Mouse (Mus musculus) v-Abl transformed pro-B cells (cell line): ENCODE data around the gene Exoc2.

Experiments
- in situ Hi-C, 2 experiments: fragments of 400-800 bp; cut with MboI; formaldehyde crosslinking; loops; one replicate each; pipeline ENCODE4 v1.15.1; 2025; ENCODE audit not compliant: unreplicated experiment in 2 of 2

Exoc2 gene

DNA sequence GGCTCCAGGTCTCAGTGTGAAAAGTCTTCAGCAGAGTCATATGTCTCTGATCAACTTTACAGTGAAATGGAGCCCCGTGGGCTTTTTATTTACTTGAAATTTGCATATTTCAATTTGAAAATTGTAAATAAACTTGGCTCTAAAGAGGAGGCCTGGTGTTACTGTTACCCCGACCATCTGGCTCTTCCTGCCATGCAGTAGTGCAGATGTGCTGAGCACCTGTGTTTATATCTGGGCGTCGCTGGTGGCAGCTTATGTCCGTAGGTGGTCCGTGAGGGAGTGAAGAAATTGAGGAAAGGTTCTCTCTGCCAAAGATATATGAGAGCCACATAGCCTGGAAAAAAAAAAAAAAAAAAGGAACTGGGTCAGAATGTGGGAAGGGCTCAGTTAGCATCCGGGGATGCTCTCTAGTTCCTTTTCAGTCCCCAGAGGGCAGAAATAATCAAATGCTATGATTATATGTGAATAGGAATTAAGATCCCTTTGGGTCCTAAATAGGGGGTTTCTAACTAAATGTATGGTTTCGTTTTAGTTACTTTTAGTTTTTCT, 2.7 kb upstream of the Exoc2 start:
- in situ Hi-C loops: loop anchor here (5.0 to 10.0 kb wide), 2 partner anchors 409 to 648 kb away; partner anchors contain the start of gene Foxf2 (in 1 of the 2)

DNA sequence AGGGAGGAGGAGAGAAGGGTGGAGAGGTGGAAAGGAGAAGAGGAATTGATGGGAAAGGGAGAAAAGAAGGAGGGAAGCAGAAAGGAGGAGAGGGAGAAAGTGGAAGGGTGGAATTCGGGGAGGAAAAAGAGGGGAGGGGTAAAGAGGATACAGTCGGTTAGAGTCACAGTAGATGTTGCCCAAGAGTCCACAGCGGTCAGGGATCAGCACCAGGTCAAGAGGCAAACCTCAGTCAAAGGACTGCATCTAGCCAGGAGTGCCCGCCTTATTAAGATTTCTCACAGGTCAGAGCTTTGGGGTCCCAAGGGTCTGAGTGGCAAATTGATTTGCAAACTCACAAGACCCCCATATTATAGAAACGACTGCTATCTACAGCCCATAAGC, 346 bp upstream of the Exoc2 start:
- in situ Hi-C loops: loop anchor here in 1 of 2 experiments (10.0 kb wide), 1 partner anchor 651 kb away; the partner anchor contains the start of gene Foxf2

- in situ Hi-C loops: loop anchor here in 1 of 2 experiments (10.0 kb wide), 1 partner anchor 653 kb away; the partner anchor contains the start of gene Foxf2
Measured at GRCm38 (mm10) chr13:30972102-30972501, 1.8 kb downstream of the Exoc2 start.

GRCm38 (mm10) chr13:30971047-30971446, 2.8 kb downstream of the Exoc2 start:
- in situ Hi-C loops: loop anchor here in 1 of 2 experiments (10.0 kb wide), 1 partner anchor 654 kb away; the partner anchor contains the start of gene Foxf2

DNA sequence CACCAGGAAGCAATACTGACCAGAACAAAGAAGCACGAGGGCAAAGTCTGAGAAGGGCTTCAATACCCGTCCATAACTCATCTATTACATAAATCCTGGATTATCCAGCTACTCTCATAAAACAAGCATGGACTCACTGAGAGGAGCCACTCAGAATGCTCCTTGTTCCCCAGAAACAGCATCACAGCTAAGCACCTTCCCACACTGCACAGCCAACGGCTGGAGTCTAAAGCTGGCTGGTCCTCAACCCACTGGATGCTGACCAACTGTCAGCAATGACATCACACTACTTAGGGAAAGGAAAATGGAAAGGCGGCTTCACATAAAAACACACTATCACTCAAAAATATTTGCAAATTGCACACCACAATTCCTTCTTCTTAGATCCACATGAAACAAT, 5.6 kb downstream of the Exoc2 start:
- in situ Hi-C loops: no loop called here

DNA sequence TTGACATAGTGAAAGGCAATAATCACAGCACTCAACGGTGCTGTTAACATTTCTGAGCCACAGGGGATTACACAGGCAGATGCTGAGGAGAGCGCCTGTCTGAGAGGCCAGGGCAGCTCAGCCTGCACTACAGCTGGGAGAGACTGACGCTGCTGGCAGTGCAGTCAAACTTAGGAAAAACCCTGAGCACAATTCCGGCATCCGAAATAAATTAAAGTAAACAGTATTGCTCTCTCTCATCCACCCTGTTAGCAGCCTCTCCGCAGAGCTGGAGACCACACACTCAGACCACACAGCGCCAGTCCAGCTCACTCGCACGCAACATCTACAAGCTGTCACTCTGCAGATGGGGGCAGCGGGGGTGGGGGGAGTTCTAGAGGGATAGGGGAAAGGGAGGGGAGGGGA, 7.4 kb downstream of the Exoc2 start:
- in situ Hi-C loops: no loop called here

GRCm38 (mm10) chr13:30961932-30962331, 12.0 kb downstream of the Exoc2 start:
- in situ Hi-C loops: no loop called here

- in situ Hi-C loops: no loop called here
Measured at GRCm38 (mm10) chr13:30960714-30961113, 13.2 kb downstream of the Exoc2 start.

- in situ Hi-C loops: no loop called here
Measured at GRCm38 (mm10) chr13:30953580-30953979, 20.3 kb downstream of the Exoc2 start.

DNA sequence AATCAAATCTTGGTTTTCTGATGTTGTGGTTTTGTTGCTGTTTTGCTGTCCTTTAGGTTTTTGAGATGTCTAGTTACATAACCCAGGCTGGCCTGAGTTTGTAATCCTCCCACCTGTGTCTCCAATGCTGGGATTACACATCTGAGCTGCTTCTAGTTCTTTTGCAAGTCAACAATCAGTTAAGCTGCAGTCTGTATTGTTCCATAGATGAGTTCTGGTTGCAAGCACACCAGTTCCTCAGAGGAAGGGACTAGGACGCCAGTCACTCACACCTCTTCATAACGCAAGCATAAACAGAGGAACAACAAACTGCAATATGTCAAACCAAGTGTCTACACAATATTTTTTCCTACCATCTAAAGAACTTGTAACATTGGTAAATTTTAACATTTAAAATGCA, 21.8 kb downstream of the Exoc2 start:
- in situ Hi-C loops: no loop called here

- in situ Hi-C loops: no loop called here
Measured at GRCm38 (mm10) chr13:30949181-30949580, 24.7 kb downstream of the Exoc2 start.

- in situ Hi-C loops: no loop called here
Measured at GRCm38 (mm10) chr13:30947540-30947939, 26.4 kb downstream of the Exoc2 start, which contains the start of gene Hus1b. Hus1b (minus strand) TSS chr13:30947759.

GRCm38 (mm10) chr13:30947129-30947528, 26.8 kb downstream of the Exoc2 start:
- in situ Hi-C loops: no loop called here

DNA sequence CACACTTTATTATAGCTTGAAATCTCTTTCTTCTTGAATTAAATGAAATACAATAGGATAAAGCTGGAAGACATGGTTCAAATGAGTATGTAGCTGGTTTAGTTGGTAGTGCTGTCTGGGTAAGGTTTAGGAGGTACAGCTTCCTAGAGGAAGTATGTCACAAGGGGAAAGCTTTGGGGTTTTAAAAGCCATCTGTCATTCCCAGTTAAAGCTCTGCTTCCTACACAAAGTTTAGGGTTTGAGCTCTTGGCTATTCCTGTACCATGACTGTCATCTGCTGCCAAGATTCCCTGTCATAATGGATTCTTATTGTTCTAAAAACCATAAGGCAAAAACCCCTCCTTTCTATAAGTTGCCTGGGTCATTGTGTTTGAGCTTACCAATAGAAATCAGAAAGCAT, 28.1 kb downstream of the Exoc2 start:
- in situ Hi-C loops: no loop called here

GRCm38 (mm10) chr13:30932972-30933371, 40.9 kb downstream of the Exoc2 start:
- in situ Hi-C loops: no loop called here

DNA sequence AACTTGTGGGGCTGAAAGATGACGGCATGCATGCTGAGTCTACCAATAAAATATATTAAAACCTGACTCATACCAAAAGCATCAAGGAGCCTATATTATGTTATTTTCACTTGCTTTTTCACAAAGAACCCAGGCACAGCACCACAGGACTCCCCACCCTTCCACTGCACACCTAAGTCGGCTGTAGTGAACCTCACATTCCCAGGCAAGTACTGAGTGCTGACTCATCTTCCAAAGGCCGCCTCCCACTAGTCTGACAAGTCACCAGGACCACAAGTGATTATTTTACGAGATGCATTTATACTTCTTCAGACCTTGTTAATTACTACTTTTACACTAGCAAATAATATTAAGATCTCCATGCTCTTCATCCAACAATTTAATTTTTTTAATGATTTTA, 42.3 kb downstream of the Exoc2 start:
- in situ Hi-C loops: no loop called here

GRCm38 (mm10) chr13:30929119-30929518, 44.8 kb downstream of the Exoc2 start:
- in situ Hi-C loops: no loop called here

- in situ Hi-C loops: no loop called here
Measured at GRCm38 (mm10) chr13:30924269-30924668, 49.6 kb downstream of the Exoc2 start.

GRCm38 (mm10) chr13:30921914-30922313, 52.0 kb downstream of the Exoc2 start:
- in situ Hi-C loops: no loop called here

DNA sequence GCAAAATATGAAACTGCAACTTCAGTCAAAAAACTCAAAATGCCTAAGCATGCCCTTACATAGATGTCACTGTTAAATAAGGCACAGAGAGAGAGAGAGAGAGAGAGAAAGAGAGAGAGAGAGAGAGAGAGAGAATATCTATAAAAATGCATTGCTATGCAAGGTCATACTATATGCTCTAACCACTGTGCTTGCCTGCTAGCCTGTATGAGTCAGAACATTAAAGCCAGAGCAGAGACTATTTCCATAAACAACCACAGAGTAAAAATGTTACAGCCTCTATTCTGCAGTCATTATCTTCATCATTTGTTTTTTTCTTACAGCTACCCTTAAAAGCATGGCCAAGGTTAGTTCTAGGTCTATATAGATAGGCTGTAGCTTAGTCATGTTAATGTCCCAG, 60.1 kb downstream of the Exoc2 start:
- in situ Hi-C loops: no loop called here

DNA sequence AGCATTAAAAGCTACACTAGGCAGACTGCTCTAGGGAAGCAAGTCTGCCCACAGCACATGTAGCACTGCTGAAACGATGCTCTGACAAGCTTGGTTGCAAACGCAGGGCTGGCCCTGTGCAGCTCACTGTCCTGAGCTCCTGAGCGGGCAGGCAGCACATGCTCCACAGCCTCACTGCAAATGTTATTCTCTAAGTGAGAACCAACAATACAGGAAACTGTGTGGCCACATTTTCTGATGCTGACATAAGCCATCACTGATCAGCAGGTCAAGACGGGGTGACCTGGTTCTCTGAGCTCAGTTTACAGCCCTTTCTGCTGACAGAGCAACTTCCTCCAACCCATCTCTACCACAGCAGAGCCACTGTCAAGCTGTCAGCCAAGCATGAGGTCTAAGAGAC, 60.9 kb downstream of the Exoc2 start:
- in situ Hi-C loops: no loop called here

DNA sequence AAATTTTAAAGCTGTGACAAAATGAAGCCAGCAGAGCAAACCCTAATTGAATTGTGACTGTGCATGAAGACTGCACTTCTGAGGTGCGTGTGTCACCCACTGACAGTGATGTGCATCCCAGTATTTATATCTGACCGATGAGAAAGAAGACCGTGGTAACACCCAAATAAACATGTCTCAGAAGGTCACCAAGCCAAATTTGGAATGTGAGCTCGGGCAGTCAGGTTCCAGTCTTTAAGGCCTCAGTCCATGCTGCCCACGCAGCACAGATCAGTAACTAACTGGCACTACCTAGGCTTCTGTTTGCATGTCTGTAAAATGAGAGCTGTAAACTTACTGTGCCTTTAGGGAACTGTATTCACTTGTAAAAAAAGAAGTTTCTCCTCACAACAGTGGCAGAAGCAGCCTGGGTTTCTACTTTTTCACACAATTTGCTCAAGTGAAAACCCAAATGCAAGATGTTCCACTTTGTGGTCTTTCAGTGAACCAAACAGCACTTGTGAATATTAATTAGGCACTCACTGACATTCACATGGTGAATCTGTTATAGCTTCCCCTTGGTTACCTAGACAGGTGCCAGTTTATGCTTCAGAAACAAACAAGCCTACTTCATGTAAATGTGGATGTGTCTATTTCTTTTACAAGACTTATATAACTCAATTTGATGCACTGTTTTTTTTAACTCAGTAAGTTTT, 61.8 kb downstream of the Exoc2 start:
- in situ Hi-C loops: no loop called here
